Mouse (Mus musculus) thymus, adult 2 months (tissue): ENCODE measurements around the gene Ptprd.

Experiments
- CTCF ChIP-seq: fragments of 200-500 bp; IDR thresholded peaks from 2 replicates; pipeline ENCODE4 v1.5.1; 2012; ENCODE audit warnings: mild to moderate bottlenecking, control low read depth, low read length, moderate library complexity, borderline replicate concordance; ENCODE audit not compliant: control insufficient read depth, poor library complexity, insufficient read depth; ENCODE audit errors: extremely low read depth
- POLR2A ChIP-seq: fragments of 200-500 bp; IDR thresholded peaks from 2 replicates; pipeline ENCODE4 v1.6.1; 2012; ENCODE audit warnings: mild to moderate bottlenecking, low read length, control low read depth, moderate library complexity; ENCODE audit not compliant: control insufficient read depth, poor library complexity, insufficient read depth; ENCODE audit errors: extremely low read depth

GRCm38 (mm10) chr4:78205018-78205417, 6.7 kb downstream of the Ptprd start:
- TF ChIP-seq CTCF (no peak), POLR2A (no peak)
